Mouse (Mus musculus): ENCODE data around the gene Sun1. TPM values are rescaled to one million over a fixed set of nuclear protein-coding genes. Genes with fewer than 3 reads are reported as not detected.

Gene Sun1
- total RNA-seq, 1 experiment from 2014 or later = 89.5 TPM

DNA sequence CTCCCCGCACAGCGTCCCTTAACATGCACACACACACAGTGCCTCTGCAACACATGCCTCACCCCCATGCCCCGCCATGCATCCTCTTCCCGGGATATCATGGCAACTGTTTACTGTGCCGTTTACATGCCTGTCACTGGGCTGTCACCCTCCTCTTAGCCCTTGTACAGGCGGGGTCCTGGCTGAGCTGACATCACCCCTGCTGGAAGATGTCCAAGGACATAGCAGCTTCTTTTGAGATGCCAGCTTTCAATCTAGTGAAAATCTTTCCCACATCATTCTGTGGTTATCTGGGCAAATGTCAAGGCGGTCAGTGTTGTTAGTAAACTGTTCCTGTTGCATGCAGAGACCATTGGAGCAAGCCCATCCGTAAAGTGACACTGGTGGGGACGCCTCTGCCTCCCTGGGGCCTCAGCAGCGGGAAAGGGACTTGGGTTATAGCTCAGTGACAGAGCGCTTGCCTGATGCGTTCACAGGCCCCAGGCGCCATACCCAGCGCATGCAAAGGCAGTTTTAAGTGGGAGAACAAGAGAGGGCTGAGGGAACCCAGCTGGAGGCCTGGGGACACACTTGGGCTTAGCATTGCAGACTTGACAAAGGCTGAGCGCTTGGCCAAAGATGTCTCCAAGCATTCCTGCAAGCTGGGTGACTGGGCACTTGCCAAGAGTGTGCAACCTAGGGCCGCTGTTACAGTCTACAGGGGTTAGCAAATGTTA is 70.5 kb downstream of the Sun1 start:
- no peak for ATAC-seq (replicated peaks; ENCODE audit: insufficient number of reproducible peaks, low FRiP score, low TSS enrichment, poor library complexity, severe bottlenecking)

DNA sequence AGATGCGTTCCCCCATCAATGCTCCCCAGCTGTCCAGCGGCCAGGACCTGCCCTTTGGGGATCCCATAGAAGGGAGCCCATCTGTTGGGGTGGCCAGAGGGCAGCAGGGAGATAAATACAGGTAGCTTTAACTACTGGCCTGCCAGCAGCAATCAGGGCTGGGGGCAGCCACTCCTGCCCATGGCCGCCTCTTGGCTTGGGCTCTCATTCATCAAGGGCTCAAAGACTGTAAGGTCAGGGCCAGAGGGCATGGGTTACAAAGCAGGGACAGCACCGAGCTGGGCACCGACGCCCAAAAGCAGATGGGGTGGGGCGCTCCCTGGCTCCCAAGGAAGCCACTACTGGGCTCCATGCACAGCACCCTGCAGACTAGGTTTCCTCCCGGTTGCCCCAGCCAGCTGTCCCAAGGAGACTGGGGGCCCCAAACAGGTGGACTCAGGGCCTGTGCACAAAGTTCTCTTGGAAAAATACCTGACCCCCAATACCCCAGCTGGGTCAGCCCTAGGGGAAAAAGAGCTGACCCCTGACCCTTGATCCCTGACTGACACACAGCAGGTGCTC is 71.6 kb downstream of the Sun1 start:
- ATAC-seq (replicated peaks; ENCODE audit: insufficient number of reproducible peaks, low FRiP score, low TSS enrichment, poor library complexity, severe bottlenecking) = no peak

DNA sequence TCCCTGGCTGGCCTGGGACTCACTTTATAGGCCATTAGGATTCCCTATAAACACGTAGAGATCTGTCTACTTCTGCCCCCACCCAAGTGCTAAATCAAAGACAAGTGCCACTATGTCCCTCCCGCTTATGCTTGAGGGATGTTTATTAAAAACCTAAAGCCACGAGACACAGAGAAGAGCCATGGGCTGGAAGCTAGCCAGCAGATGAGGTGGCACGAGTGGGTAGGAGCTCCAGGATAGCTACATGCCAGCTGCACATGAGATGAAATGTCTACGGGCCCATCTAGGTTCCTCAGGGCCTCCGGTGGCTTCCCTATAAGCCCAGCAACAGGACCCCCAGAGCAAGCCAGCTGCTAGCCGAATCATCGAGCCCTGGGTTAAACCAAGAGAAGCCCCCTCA is 76.8 kb downstream of the Sun1 start:
- ATAC-seq (replicated peaks; ENCODE audit: insufficient number of reproducible peaks, low FRiP score, low TSS enrichment, poor library complexity, severe bottlenecking) = no peak

DNA sequence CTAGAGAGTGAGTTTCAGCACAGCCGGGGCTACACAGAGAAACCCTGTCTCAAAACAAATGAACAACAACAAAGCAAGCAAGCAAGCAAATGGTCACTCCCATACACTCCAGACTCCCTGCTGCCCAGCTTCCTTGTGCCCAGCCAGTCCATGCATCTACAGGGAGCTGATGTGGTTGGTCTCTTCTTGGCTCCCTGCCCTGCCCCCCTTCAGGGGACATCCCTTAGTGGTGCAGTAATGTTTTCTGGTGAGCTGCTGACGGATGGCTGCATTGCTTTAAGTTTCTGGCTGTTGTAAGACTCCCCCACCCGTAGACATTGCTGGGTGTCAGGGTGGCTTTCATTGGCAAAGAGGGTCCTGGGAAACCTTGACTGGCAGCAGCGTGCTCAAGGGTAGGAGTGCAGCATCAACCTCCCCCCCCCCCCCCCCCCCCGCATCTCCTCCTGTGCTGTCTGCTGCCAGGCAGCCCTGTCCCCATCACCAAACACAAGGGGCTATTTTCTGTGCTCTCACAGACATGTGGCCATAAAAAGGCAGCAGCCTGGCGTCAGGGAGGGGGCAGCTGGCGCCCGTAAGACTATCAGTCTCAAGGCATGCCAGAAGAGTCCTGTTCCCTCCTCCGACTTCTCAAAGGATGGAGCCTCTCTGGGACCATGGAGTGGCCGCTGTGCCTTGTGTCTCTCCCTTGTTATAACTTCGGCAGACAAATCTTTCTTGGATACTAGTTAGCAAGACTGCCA is 81.1 kb downstream of the Sun1 start:
- ATAC-seq (replicated peaks; ENCODE audit: insufficient number of reproducible peaks, low FRiP score, low TSS enrichment, poor library complexity, severe bottlenecking) = no peak

DNA sequence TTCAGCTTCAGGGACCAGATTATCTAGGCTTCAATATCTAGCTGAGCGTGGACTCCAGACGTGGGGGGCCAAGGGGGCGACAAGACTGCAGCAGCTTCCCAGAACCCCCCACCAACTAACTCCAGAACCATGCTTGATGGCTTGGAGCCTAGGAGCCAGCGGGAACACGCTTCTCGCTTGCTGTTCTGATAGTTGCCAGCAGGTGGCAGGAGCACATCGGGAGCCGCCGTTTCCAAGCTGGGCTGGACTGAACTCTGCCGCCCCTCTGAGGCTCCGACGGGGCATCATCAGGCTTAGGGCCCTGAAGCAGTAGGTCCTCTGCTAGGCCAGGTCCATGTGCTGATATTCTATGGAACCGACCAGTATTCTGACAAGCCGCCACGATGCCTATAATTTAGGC is 81.8 kb downstream of the Sun1 start:
- ATAC-seq (replicated peaks; ENCODE audit: insufficient number of reproducible peaks, low FRiP score, low TSS enrichment, poor library complexity, severe bottlenecking) = peak; percentile 69

- ATAC-seq (replicated peaks; ENCODE audit: insufficient number of reproducible peaks, low FRiP score, low TSS enrichment, poor library complexity, severe bottlenecking) = no peak
These were observed 83.2 kb downstream of the Sun1 start for GRCm38 (mm10) chr5:139283460-139284180.

DNA sequence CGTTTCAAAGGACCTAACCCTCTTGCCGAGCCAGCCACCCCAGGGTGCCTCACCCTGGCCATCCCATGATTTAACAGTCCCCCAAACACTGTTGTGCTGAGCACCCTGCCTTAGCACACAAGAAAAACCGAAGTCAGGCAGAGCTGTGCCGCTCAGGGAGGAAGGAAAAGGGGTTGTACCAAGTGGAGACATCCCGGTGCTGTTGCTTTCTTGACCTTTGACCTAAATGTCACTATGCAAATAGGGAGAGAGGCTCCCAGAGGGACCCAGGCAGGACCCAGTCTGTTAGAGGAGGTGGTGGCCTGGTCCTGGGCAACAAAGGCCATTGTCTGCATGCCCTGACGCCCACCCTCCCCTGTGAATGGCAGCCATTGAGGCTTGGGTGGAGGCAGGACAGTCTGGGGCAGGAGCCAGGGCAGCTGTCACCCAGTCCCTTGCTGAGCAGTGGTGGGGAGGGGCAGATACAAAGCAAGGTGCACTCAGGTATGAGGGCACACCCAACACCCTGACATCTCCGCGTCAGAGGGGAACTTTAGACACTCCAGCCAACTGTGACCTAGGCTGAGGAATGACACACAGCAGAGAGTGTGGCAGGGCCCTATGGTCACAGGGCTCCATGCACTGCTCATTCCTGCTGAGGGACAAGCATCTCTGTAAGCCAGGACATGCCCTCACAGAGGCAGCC is 85.1 kb downstream of the Sun1 start:
- ATAC-seq (replicated peaks; ENCODE audit: insufficient number of reproducible peaks, low FRiP score, low TSS enrichment, poor library complexity, severe bottlenecking) = peak; percentile 14; the same call in 1 of the 2 replicates

GRCm38 (mm10) chr5:139286142-139286941 is 85.9 kb downstream of the Sun1 start:
- ATAC-seq (replicated peaks; ENCODE audit: insufficient number of reproducible peaks, low FRiP score, low TSS enrichment, poor library complexity, severe bottlenecking) = no peak; the same call in 1 of the 2 replicates

DNA sequence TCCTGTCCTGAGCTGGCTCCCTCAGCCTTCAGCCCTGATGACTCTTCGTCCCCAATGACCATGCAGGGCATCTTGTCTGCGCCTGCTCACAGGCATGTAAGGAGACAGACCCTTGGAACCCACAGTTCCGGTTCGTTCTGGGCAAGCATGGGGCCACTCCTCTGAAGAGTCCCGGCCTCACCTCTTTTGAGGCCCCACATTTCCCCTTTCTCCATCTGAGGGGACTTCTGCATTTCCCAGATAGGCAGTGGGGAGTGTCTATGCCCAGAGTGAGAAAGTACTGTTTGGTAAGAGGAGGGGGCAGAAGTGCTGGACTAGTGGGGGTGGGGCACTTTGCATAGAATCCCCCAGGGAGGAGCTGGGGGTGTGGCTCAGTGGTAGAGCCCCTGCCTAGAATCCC is 86.7 kb downstream of the Sun1 start:
- peak; percentile 65 for ATAC-seq (replicated peaks; ENCODE audit: insufficient number of reproducible peaks, low FRiP score, low TSS enrichment, poor library complexity, severe bottlenecking)

DNA sequence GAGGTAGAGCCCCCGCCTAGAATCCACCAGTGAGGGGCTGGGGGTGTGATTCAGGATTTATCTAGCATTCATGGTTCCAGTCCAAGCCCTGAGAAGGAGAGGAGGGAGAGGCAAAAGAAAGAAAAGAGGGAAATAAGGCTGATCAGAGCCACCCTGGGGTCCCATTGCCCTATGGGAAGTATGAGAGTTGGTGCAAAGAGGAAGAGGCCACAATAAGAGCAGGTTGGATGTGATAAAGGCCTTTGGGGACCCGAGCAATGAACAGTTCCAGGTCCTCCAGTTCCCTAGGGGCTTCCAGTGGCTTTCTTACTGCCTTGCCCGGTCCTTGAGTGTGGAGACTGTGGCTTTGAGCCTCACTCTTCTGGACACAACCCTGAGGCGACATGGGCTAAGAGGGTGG is 87.3 kb downstream of the Sun1 start:
- no peak for ATAC-seq (replicated peaks; ENCODE audit: insufficient number of reproducible peaks, low FRiP score, low TSS enrichment, poor library complexity, severe bottlenecking)

GRCm38 (mm10) chr5:139288591-139288990 is 88.2 kb downstream of the Sun1 start:
- ATAC-seq (replicated peaks; ENCODE audit: insufficient number of reproducible peaks, low FRiP score, low TSS enrichment, poor library complexity, severe bottlenecking) = no peak

DNA sequence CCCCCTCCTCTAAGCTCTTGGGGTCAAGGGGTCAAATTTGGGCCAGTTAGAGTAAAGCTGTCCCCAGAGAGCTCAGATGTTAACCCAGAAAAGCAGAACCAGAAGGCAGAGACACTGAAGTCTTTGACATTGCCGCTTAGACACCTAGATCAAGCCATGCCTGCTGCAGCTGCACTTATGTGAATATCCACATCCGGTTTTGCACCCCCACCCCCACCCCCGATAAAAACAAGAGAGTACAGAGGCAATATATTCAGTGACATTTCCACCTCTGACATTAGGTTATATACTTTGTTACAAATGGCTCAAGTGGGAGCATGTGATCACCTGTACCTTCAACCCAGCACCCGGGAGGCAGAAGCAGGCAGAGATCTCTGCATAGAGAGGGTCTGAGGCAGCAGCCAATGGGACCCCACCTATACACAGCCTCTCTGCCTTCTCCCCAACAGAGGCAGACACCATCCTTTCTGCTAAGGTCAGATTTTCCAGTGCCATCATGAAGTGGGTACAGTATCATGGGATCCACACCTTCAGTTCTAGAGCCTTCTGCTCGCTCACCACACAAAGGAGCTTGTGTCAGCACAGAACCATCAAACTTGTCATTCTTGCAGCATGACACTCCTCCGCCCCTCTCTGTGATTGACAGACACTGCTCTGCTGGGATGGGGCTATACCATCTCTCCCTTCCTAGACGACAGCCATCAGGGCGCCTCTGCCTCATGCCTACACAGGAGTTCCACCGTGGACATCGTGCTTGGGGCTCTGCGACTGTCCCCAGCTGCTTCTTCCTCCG is 90.2 kb downstream of the Sun1 start:
- no peak for ATAC-seq (replicated peaks; ENCODE audit: insufficient number of reproducible peaks, low FRiP score, low TSS enrichment, poor library complexity, severe bottlenecking)

GRCm38 (mm10) chr5:139291811-139292560 is 91.5 kb downstream of the Sun1 start:
- no peak for ATAC-seq (replicated peaks; ENCODE audit: insufficient number of reproducible peaks, low FRiP score, low TSS enrichment, poor library complexity, severe bottlenecking)

DNA sequence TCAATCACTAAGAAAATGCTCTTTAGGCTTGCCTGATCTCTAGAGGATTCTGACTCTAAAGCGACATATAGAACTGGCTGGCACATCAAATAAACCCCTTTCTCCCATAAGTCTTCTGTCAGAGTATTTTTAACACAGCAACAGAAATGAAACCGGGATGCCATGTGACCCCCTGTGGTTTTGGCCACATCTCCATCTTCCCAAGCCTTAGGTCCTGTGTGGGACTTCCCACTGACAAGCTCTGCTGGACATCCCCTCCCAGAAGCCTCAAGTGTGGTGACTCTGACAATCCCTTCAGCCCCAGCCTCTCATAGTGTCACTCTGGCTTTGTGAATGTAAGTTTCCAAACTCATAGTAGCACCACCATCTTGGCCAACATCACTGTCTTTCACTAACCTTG is 93.7 kb downstream of the Sun1 start:
- no peak for ATAC-seq (replicated peaks; ENCODE audit: insufficient number of reproducible peaks, low FRiP score, low TSS enrichment, poor library complexity, severe bottlenecking)

DNA sequence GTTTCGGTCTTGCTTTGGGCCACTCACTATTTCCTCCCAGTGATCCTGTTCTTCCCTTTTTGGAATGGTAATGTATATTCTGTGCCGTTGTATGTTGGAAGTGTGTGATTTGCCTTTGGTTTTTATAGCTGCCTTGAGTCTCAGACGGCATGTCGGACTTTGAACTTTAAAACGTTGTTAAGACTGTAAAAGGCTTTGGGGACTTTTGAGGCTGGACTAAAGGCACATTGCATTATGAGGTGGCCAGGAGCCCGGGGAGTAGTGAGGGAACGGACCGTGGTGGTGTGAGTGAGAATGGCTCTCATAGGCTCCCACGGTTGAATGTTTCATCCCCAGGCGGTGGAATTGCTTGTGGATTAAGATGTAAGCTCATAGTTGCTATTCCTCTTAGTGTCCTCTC is 96.7 kb downstream of the Sun1 start:
- no peak for ATAC-seq (replicated peaks; ENCODE audit: insufficient number of reproducible peaks, low FRiP score, low TSS enrichment, poor library complexity, severe bottlenecking)

DNA sequence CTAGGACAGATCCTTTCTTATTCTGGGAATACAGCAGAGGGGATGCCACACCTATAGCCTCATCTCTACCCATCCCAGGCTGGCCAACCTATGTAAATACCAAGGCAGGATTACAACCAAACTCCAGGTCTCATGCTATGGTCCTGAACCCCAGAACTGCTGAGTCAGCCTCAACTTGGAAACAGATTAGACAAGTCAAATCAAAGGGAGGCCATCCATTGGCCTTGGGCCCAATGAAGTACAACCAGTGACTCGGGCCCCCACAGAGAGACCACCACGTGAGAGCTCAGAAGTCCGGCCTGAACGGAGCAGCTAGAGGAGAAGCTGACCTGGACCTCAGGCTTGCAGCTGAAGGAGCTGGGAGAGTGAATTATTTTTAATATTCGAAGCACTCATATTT is 97.3 kb downstream of the Sun1 start:
- ATAC-seq (replicated peaks; ENCODE audit: insufficient number of reproducible peaks, low FRiP score, low TSS enrichment, poor library complexity, severe bottlenecking) = no peak
